ENCODE assay signal across 7 mouse cellular contexts in genomic region chr17:35058911-35059892, GRCm38 (mm10). TPM values are rescaled to one million over a fixed set of nuclear protein-coding genes. Genes with fewer than 3 reads are reported as not detected.
DNase-seq lines count a peak whose midpoint lies in the region; ATAC-seq and TF ChIP-seq lines count a peak whose summit lies in the region.

Gene Ddah2, plus strand, starts transcription at chr17:35059035.

- no peaks in the 10 kb centered on the region for H3K9me3 ChIP-seq in intestine, embryonic 14.5 days (ENCODE audit: control insufficient read depth, low read length)
- no peaks in the 10 kb centered on the region for H3K9me3 ChIP-seq in limb, embryonic 10.5 days (replicated peaks)
- 0 out of 2 replicates have a peak, but pooled peaks cover 1% of the 10 kb centered on the region for H3K9me3 ChIP-seq in midbrain, embryonic 12.5 days

- no peaks in the 10 kb centered on the region for H3K27me3 ChIP-seq in intestine, embryonic 14.5 days (replicated peaks; ENCODE audit: control insufficient read depth, insufficient read depth, low read length)
- peaks cover 20% of the 10 kb centered on the region for H3K27me3 ChIP-seq in limb, embryonic 10.5 days (ENCODE audit: low read depth, poor library complexity, severe bottlenecking)
- H3K27me3 ChIP-seq in midbrain, embryonic 12.5 days = peaks cover 14% of the 10 kb centered on the region
- H3K27me3 ChIP-seq in small intestine, adult 2 months (ENCODE audit: control insufficient read depth, insufficient read depth, low read length) = no peaks in the 10 kb centered on the region

- peak; percentile 66 for TF ChIP-seq CTCF in small intestine, adult 2 months (IDR thresholded peaks at IDR 0.05; ENCODE audit: extremely low read depth, insufficient read length, insufficient replicate concordance, low read depth, low read length)

- peak within 1 kb of the TSS; percentile 94 for H3K27ac ChIP-seq in intestine, embryonic 14.5 days (ENCODE audit: low read depth)
- H3K27ac ChIP-seq in limb, embryonic 10.5 days = peak within 1 kb of the TSS; percentile 96
- H3K27ac ChIP-seq in midbrain, embryonic 12.5 days (replicated peaks) = peak within 1 kb of the TSS; percentile 88
- H3K27ac ChIP-seq in small intestine, adult 2 months (ENCODE audit: insufficient read depth, low read depth, low read length) = peak within 1 kb of the TSS; percentile 52; the same call in 1 of the 2 replicates

- peak within 1 kb of the TSS; percentile 89 for H3K4me3 ChIP-seq in intestine, embryonic 14.5 days (ENCODE audit: low read depth, low read length)
- peak within 1 kb of the TSS; percentile 78 for H3K4me3 ChIP-seq in limb, embryonic 10.5 days
- peak within 1 kb of the TSS; percentile 68 for H3K4me3 ChIP-seq in midbrain, embryonic 12.5 days
- peak within 1 kb of the TSS; percentile 68 for H3K4me3 ChIP-seq in small intestine, adult 2 months (ENCODE audit: low read depth, low read length)

- H3K4me1 ChIP-seq in intestine, embryonic 14.5 days (replicated peaks; ENCODE audit: control insufficient read depth, insufficient read depth, low read length) = peaks cover 13% of the 10 kb centered on the region
- H3K4me1 ChIP-seq in limb, embryonic 10.5 days = peaks cover 33% of the 10 kb centered on the region
- peaks cover 27% of the 10 kb centered on the region for H3K4me1 ChIP-seq in midbrain, embryonic 12.5 days
- H3K4me1 ChIP-seq in small intestine, adult 2 months (ENCODE audit: control insufficient read depth, insufficient read depth, insufficient read length, low read length) = peaks cover 25% of the 10 kb centered on the region

- peaks cover 59% of the 10 kb centered on the region for H3K36me3 ChIP-seq in intestine, embryonic 14.5 days (ENCODE audit: control insufficient read depth, insufficient read depth, low read length)
- peaks cover 80% of the 10 kb centered on the region for H3K36me3 ChIP-seq in limb, embryonic 10.5 days
- peaks cover 58% of the 10 kb centered on the region for H3K36me3 ChIP-seq in midbrain, embryonic 12.5 days
- peaks cover 35% of the 10 kb centered on the region for H3K36me3 ChIP-seq in small intestine, adult 2 months (ENCODE audit: control insufficient read depth, insufficient read depth, low read length)

- TF ChIP-seq POLR2A in small intestine, adult 2 months (IDR thresholded peaks at IDR 0.05; ENCODE audit: low read depth, low read length) = peak; percentile 48

- peak within 1 kb of the TSS; percentile 99 for H3K4me2 ChIP-seq in intestine, embryonic 14.5 days (ENCODE audit: low read length)
- H3K4me2 ChIP-seq in midbrain, embryonic 12.5 days (replicated peaks) = peak within 1 kb of the TSS; percentile 81

- H3K9ac ChIP-seq in intestine, embryonic 14.5 days (ENCODE audit: low read length) = peak within 1 kb of the TSS; percentile 81
- H3K9ac ChIP-seq in midbrain, embryonic 12.5 days (replicated peaks) = peak within 1 kb of the TSS; percentile 89

- intact Hi-C loops in gastrocnemius, postnatal 36 days (cut with DNase I) = loop anchor here (2.0 kb wide), 1 partner anchor 36 kb away; no protein-coding TSS in a partner anchor

- WGBS in intestine, embryonic 14.5 days = under 1% methylated on average over 57 of the region's 57 CpGs
- under 1% methylated on average over 57 of the region's 57 CpGs for WGBS in limb, embryonic 10.5 days
- WGBS in midbrain, embryonic 12.5 days = under 1% methylated on average over 57 of the region's 57 CpGs
- WGBS in small intestine, adult 2 months = 1% methylated on average over 57 of the region's 57 CpGs

- DNase-seq in adrenal gland, adult 2 months = peak; percentile 88
- peak; percentile 87 for DNase-seq in embryo, embryonic 11.5 days (ENCODE audit: low read depth, low spot score)
- peak; percentile 89 to 93 for DNase-seq in gastrocnemius, postnatal 36 days
- peak; percentile 97 for DNase-seq in intestine, embryonic 14.5 days (ENCODE audit: low spot score)
- peak; percentile 95 for DNase-seq in limb, embryonic 10.5 days (ENCODE audit: low spot score)

- peak; percentile 91 for ATAC-seq in intestine, embryonic 14.5 days (replicated peaks; ENCODE audit: low FRiP score, low TSS enrichment, low read depth)
- peak; percentile 91 for ATAC-seq in midbrain, embryonic 12.5 days (ENCODE audit: low FRiP score, low read depth)

RNA-seq across cellular contexts. Expression of gene Ddah2, which starts in this region (rescaled TPM):
- total RNA-seq in adrenal gland, adult 2 months (2021) = 10 to 100 TPM in 1 of 2 experiments, 1 to 10 TPM in 1; 7.2 to 26.6 TPM
- polyA plus RNA-seq in adrenal gland, adult 2 months (2012; rRNA removed) = 25.9 and 35.6 TPM in 2 replicates
- total RNA-seq in gastrocnemius, postnatal 36 days (2021) = 1 to 10 TPM; 8.4 to 8.9 TPM
- 278 and 333 TPM in 2 replicates for polyA plus RNA-seq in intestine, embryonic 14.5 days (2014; fragmentation: Nextera tagmentation; extraction: Ambion mirVana)
- 453 and 568 TPM in 2 replicates for polyA plus RNA-seq in limb, embryonic 10.5 days (2016; fragmentation: Nextera tagmentation; extraction: Ambion mirVana)
- 595 and 615 TPM in 2 replicates for polyA plus RNA-seq in midbrain, embryonic 12.5 days (2016; fragmentation: Nextera tagmentation; extraction: Ambion mirVana)
- polyA plus RNA-seq in small intestine, adult 2 months (2012; rRNA removed) = 8.5 and 14.5 TPM in 2 replicates

Comparison
In these comparisons a context has a peak if more than half of its experiments do, and no peak if none do; other contexts are left out.
1. Peak in every context shown above with its lines: DNase-seq, ATAC-seq, H3K4me3 ChIP-seq and H3K27ac ChIP-seq.